Mouse (Mus musculus) B cell, adult 67 days (primary cell): ENCODE results near the gene Olfr1474. TPM values are rescaled to one million over a fixed set of nuclear protein-coding genes. Genes with fewer than 3 reads are reported as not detected.

Experiments used
- total RNA-seq, 2 experiments: library from RNA; stranded (reverse); gene quantifications; 4 replicates each; pipeline ENCODE4 v1.2.4; 2023

The Olfr1474 gene
- not detected for total RNA-seq

GRCm38 (mm10) chr19:13469265-13469664 lies at the start of gene Olfr1474:
Olfr1474 (plus strand) TSS chr19:13469565.

DNA sequence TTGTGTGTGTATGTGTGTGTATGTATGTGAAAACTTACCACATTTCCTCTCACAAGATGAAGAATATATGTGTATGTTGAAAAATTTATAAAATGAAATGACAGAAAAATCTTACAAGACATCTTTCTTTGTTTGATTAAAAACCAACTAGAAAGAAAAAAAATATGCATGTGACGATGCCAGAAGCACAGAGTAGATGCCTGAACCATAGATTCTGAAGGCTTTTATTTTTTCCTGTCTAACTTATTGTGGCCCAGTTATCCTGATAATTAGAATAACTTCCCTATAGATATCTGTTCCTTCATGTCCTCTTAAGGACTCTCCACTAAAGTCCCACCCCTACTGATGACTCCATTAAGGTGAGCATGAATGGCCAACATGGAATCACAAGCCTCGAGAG lies 26.3 kb upstream of the Olfr1474 start, which contains the start of gene Olfr1471:
Gene Olfr1471 (plus strand): TSS at position 301 of the 400 bp plus-strand sequence.

GRCm38 (mm10) chr19:13455986-13456385 lies 13.4 kb upstream of the Olfr1474 start, which contains the start of gene Olfr1472:
Olfr1472 (minus strand) TSS chr19:13456086.

DNA sequence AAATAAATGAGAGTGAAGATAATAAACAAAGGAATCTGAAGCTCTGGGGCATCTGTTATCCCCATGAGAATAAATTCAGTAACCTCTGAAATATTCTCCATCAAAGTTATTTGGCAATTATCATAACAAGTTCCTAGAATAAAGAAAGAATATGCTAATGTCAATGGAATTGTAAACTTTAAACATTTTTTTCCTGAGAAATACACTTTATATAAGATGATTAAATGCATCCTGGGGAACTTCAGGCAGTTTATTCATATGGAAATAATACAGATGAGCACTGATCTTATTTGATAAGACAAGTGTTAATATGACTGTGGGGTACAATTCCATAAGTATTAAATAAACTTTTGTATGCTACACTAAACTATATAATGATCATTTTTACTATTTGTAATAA lies 10.7 kb downstream of the Olfr1474 start, which contains the start of gene Olfr1475:
Gene Olfr1475 (minus strand): TSS at position 101 of the 400 bp plus-strand sequence.

GRCm38 (mm10) chr19:13500246-13500645 lies 30.9 kb downstream of the Olfr1474 start, which contains the start of gene Olfr1477:
Olfr1477 (plus strand) TSS chr19:13500546.

Other genes with a start within 250 kb of the Olfr1474 start
- not detected for gene Olfr1463, start 238.2 kb upstream of the Olfr1474 start, total RNA-seq
- not detected for gene Olfr1465, start 154.0 kb upstream of the Olfr1474 start, total RNA-seq
- gene Olfr1466, start 130.7 kb upstream of the Olfr1474 start, total RNA-seq: not detected
- not detected for gene Olfr1467, start 107.3 kb upstream of the Olfr1474 start, total RNA-seq
- gene Olfr1469, start 61.7 kb upstream of the Olfr1474 start, total RNA-seq: not detected
- not detected for gene Olfr1471, start 26.2 kb upstream of the Olfr1474 start, total RNA-seq
- not detected for gene Olfr1472, start 13.5 kb upstream of the Olfr1474 start, total RNA-seq
- not detected for gene Olfr1475, start 10.6 kb downstream of the Olfr1474 start, total RNA-seq
- gene Olfr1477, start 31.0 kb downstream of the Olfr1474 start, total RNA-seq: not detected
- not detected for gene Olfr1480, start 58.3 kb downstream of the Olfr1474 start, total RNA-seq
- gene Olfr1484, start 113.9 kb downstream of the Olfr1474 start, total RNA-seq: not detected
- not detected for gene Olfr1487, start 147.8 kb downstream of the Olfr1474 start, total RNA-seq
- not detected for gene Olfr1489, start 162.1 kb downstream of the Olfr1474 start, total RNA-seq
- not detected for gene Olfr1490, start 181.5 kb downstream of the Olfr1474 start, total RNA-seq
- gene Olfr1491, start 227.7 kb downstream of the Olfr1474 start, total RNA-seq: not detected